Mouse (Mus musculus) urinary bladder, postnatal 36 days (tissue): ENCODE measurements at regions not wholly inside any gene's neighbourhood (a gene's known extent, or its start where the extent isn't known, plus 50 kb on each side); places are given as distances from the start of the nearest gene placed in this dataset.
A peak's percentile ranks its signal among the peaks of the same experiment; 100 is the strongest.
"Not testable (repeated sequence)": the region's sequence is repeated elsewhere in the genome, so short reads cannot be mapped to it uniquely, and the experiment has no call there.

ENCODE experiments used
- DNase-seq, 2 experiments: peaks; one replicate each; pipeline ENCODE4 v3.0.0; 2022; ENCODE audit warnings: low spot score in 2 of 2, mixed read lengths in 1 of 2

GRCm38 (mm10) chr10:118049330-118049729 lies 92.3 kb upstream of the Mdm1 start:
- DNase-seq, result peak; percentile 27 to 83

- DNase-seq, result no peak
Observed at GRCm38 (mm10) chr10:118050152-118050641, 91.4 kb upstream of the Mdm1 start.

GRCm38 (mm10) chr10:118052042-118052441 lies 89.6 kb upstream of the Mdm1 start:
- DNase-seq, result no peak

- DNase-seq, result no peak
Observed at GRCm38 (mm10) chr10:118052477-118052876, 89.1 kb upstream of the Mdm1 start.

GRCm38 (mm10) chr10:118053037-118053436 lies 88.6 kb upstream of the Mdm1 start:
- no peak for DNase-seq

- DNase-seq, result no peak
Observed at GRCm38 (mm10) chr10:118056789-118057271, 84.8 kb upstream of the Mdm1 start.

- DNase-seq, result no peak
Observed at GRCm38 (mm10) chr10:118057516-118057915, 84.1 kb upstream of the Mdm1 start.

- DNase-seq, result no peak
Observed at GRCm38 (mm10) chr10:118064816-118065216, 76.8 kb upstream of the Mdm1 start.

- not testable (repeated sequence) for DNase-seq
Observed at GRCm38 (mm10) chr10:118076341-118076740, 65.3 kb upstream of the Mdm1 start.

- DNase-seq, result no peak
Observed at GRCm38 (mm10) chr10:118081636-118082166, 59.9 kb upstream of the Mdm1 start.

GRCm38 (mm10) chr10:118083035-118083720 lies 58.4 kb upstream of the Mdm1 start:
- DNase-seq, result no peak

GRCm38 (mm10) chr10:118083721-118084075 lies 57.9 kb upstream of the Mdm1 start:
- DNase-seq, result no peak

GRCm38 (mm10) chr10:118085046-118085983 lies 56.3 kb upstream of the Mdm1 start:
- DNase-seq, result no peak

- DNase-seq, result no peak
Observed at GRCm38 (mm10) chr10:118087570-118088340, 53.9 kb upstream of the Mdm1 start.

- DNase-seq, result no peak
Observed at GRCm38 (mm10) chr10:118088499-118088898, 53.1 kb upstream of the Mdm1 start.

GRCm38 (mm10) chr10:118089879-118090278 lies 51.7 kb upstream of the Mdm1 start:
- no peak for DNase-seq

- no peak for DNase-seq
Observed at GRCm38 (mm10) chr10:118091476-118091875, 50.1 kb upstream of the Mdm1 start.
